Mouse (Mus musculus) cerebral cortex, adult 2 months (tissue): ENCODE measurements around the gene Supt5.

Source experiments
- WGBS: fragments of 180-500 bp; shearing (Covaris S2); methylation state at CpG from one replicate; pipeline ENCODE4 v1.1.7; 2018; 5-methylcytosine and 5-hydroxymethylcytosine counted together

The Supt5 gene

DNA sequence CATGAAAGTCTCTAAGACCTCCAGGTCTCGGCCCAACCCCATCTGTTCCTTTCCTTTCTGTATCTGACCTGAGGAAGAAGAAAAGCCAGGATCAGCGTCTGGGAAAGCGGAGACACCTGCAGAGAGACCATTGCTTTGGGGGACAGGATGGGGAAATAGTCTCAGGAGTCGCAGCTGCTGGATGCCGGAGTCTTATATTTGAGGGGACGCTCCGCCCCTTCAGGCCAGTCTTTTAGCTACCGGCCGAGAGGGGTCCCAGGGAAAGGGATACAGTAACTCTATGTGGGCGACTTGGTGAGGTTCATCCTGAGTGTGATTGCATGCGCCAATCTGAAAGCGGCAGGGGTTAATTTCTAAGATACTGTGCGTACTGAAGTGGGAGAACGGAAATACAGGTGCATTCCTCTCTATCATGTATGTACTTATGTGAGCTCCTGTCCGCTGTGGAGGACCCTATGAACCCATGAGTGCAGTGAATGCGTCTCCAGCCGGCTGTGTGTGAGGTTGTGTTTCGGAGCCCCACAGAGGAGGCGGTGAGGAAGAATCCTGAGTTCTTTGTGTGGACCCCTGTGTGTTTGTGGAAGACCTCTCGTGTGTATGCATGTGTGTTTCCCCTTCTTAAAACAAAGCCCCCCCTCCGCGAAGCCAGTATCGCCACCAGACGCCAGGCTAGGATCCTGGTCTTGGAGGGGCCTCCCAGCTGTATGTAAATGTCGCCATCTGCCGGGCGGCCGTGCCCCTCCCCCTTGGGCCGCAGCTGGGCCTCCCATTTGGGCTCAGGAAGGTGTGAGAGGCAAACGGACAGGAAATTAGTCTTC, 36.7 kb downstream of the Supt5 start, which contains the start of gene Dll3:
Dll3 (minus strand) TSS at position 623 of the 818 bp plus-strand sequence.
- WGBS = 9% methylated on average over 30 of the region's 30 CpGs

DNA sequence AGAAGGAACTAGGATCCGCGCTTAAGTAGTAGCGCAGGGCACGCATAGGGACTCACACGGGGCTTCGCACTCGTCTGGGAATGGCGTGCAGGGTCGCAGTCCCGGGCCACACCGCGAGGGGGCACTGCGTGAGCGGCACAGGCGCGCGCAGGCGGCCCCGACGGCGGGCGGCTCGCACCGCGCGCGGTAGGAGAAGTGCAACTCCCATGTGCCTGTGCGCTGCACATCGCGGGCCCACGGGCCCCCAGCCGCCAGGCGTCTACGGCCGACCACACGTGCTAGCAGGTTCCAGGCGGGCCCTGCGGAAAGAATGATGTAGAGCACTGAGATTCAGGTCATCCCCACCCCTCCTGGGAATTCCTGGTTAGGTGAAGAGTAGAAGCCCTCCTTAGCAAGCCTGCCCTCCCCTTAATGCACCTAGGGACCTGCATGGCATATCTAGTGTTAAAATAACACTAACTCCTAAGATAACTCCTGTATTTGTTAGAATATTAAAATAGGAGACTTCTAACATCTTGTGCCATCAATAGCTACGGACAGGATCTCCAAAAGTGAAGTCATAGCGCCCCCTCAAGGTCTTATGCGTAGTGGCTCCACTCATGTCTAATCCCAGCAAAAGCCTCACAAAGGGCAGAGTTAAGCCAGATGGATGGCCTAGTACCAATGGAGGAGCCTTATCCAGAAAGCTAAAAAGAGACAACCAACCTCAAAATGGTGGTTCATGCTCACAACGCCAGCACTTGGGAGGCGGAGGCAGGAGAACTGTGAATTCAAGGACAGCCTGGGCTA, 39.5 kb downstream of the Supt5 start:
- 12% methylated on average over 43 of the region's 43 CpGs for WGBS

DNA sequence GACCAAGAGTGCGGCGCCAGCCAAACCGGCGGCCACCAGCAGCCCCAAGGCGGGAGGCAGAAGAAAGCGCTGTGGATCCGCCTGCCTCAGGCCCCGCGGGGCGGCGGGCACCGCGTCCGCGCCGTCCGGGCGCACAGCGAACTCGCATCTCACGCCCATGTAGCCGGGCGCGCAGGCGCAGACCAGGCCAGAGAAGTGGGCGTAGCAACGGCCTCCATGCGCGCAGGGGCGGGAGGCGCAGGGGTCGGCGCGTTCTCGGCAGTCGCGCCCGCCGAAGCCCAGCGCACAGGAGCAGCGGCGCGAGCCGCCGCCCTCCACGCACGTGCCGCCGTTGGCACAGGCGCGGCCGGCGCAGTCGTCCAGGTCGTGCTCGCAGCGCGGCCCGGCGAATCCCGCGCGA, 44.1 kb downstream of the Supt5 start:
- WGBS = 4% methylated on average over 63 of the region's 63 CpGs

DNA sequence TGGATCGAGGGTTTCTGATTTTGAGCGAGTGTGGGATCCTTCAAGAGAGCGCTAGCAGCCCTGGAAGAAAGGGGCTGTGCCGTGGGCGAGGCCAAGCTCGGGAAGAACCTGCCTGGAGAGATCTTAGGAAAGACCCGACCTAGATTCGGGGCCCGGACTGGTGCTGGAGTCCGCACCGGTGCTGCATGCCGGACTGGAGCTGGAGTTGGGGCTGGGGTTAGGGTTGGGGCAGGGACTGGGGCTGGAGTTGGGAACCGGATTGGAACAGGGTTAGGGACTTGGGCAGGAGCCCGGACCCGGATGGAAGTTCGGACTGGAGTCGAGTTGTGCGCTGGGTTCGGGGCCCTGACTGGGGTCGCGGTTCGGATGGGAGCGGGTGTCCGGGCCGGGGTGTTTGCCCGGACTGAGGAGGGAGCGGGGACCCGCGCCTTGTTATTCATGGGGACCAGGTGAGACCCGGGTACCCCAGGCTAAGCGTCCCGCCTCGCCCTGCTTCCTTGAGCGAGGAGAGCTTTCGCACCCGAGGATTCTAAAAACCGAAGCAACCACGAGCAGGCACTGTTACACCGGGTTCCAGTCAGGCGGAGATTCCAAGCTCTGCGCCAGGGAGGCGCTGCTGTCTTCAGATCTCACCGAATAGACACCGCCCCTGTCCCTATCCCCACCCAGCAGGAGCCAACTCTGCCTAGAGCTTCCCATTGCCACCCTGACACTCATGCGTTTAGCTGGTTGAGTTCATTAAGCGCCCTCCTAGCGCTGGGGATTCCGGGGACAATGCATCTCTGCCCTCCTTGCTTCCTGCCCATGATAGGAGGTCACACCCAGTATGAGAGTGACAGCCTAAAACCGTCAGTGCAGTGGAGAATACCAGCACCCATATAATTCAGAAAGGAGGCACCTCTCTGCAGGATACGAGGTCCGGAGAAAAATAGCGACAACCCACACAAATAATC, 47.6 kb downstream of the Supt5 start, which contains the start of gene Selenov:
Selenov (minus strand) TSS at position 549 of the 953 bp plus-strand sequence.
- 3% methylated on average over 52 of the region's 52 CpGs for WGBS

DNA sequence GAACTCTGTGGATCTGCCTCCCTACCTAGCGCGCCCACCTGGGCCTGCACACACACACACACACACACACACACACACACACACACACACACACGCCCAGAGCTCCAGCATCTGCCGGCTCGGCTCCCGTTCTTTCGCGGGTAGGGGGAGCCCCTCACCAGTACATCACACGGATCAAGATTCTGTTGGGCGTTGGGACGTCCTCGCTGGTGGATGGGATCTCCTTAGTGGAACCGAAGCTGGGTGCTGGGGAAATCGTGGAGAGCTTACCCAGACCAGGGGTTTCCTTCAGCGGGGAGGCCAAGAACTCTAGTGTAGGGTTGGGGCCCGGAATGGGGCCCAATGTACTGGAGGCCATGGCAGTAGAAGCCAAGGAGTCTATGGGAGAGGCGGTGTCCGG, 48.4 kb downstream of the Supt5 start:
- 10% methylated on average over 18 of the region's 18 CpGs for WGBS

DNA sequence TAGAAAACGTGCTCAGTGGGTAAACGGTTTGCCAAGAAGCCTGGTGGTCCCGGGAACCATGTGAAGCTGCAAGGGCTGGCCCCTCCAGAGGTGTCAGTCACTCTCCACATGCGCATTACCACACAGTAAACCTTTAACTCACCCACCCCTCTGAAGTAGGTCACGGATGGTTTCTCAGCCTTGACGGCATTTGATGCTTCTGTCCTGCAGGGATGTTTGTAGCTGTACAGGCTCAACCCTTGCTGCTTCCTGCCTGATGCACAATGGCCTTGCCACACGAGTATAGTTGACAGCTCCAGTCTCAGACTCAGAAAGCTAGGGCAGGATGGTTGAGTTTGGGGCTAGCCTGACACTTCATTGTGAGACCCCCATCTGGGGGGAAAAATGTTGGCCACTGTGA, 57.9 kb downstream of the Supt5 start:
- WGBS = 81% methylated on average over 7 of the region's 7 CpGs

DNA sequence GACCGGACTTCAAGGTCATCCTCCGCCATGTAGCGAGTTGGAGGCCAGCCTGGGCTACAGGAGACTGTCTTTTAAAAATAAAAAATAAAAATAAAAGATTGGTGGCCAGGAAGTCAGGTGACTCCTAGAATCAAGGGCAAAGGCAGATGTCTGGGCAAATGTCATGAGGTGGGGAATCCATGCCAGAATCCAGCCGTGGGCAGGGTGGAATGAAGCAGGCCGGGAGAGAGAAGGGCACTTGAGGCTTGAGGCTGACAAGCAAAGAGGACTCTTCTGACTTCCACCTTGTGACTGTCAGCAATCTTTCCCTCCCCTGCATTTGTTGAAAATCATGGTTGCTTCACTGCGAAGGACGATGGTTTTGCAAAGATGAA, 60.3 kb downstream of the Supt5 start:
- WGBS = 85% methylated on average over 7 of the region's 7 CpGs

DNA sequence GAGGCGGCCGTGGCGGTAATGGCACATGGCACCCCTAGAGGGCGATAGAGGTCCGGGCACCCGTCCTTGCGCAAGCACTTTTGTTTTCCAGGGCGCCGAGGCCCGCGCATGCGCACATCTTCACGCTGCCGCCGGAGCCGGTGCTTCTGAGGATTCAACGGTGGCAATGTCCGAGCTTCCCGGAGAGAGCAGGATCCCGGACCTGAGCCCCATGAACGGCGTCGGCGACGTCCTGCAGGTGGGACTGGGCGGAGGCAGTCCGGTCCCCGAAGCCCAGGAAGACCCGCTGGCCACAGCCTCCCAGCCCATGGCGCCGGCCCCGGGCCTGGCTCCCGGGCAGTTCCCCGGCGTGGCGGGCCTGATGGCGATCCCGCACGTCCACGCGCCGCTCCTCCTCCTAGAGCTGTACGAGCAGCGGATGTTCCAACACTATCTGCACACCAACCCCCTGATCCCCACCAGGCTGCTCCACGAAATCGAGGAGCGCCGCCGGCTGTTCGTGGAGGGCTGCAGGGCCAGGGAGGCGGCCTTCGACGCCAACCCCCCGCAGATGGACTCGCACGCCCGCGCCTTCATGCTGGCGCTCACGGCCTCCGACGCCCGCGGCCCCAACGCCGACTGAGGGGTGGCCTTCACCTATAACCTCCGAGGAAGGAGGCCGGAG, 60.8 kb downstream of the Supt5 start, which contains the start of gene Eid2b:
Eid2b (plus strand) TSS at position 125 of the 664 bp plus-strand sequence.
- 3% methylated on average over 68 of the region's 68 CpGs for WGBS

DNA sequence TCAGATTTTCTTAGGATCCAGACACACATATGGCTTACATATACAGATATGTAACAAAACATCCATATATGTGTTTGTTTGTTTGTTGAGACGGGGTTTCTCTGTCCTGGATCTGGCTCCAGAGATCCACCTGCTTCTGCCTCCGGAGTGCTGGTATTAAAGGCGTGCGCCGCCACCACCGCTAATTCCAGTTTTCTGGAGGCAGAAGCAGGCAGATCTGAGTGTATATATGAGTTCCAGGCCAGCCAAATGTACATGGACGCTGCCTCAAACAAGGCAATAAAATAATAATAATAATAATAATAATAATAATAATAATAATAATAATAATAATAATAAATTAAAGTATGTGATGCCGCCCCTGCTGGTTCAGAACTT, 61.3 kb downstream of the Supt5 start:
- WGBS = 57% methylated on average over 8 of the region's 8 CpGs

DNA sequence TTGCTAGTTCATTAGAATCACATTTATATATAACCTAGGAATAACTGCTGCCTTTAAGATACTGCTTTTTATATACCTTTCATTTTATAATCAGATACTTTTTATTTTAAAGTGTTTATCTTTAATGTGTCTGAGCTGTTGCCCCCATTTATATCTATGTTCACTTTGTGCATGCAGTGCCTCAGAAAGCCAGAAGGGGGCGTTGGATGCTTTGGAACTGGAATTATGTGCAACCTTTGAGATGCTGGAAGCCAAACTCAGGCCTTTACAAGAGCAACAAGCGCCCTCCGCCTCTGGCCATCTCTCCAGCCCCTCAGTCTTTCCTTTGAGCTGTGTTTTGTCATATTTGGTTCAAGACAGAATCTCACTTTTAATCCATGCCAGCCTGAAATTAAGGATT, 66.8 kb downstream of the Supt5 start:
- 70% methylated on average over 3 of the region's 3 CpGs for WGBS

DNA sequence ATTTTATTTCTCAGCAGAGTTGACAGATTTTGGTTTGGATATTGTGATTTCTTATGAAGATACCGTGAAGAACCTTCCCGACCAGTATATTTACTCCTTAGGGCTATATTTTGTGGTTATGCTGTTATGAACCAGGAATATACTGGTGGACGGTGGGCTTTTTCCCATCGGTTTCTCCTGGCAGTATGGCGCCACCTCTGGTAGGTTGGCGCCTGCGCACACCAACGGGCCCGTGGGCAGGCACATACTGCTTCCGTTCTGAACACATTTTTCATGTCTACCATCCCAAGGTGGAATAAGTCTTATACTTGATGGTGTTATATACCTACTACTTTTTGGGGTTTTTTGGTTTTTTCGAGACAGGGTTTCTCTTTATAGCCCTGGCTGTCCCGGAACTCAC, 69.2 kb downstream of the Supt5 start:
- 93% methylated on average over 12 of the region's 12 CpGs for WGBS

DNA sequence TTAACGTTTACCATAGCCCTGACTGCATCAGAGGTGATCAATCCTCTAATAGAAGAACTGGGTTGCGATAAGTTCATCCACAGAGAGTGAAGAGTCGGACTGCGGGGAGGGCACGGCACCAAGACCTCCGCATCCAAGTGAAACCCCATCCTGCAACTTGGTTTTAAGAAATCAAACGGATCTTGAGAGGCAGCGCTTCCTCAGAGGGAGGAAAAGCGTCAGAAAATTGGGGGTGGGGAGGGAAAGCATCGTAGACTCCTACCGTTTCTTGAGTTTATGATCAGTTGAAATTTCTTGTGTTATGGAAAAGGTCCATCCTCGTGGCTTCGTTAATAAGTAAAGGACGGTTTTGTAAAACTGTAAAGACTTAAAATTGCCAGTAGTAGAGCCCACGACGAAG, 70.0 kb downstream of the Supt5 start:
- WGBS = 22% methylated on average over 16 of the region's 16 CpGs

DNA sequence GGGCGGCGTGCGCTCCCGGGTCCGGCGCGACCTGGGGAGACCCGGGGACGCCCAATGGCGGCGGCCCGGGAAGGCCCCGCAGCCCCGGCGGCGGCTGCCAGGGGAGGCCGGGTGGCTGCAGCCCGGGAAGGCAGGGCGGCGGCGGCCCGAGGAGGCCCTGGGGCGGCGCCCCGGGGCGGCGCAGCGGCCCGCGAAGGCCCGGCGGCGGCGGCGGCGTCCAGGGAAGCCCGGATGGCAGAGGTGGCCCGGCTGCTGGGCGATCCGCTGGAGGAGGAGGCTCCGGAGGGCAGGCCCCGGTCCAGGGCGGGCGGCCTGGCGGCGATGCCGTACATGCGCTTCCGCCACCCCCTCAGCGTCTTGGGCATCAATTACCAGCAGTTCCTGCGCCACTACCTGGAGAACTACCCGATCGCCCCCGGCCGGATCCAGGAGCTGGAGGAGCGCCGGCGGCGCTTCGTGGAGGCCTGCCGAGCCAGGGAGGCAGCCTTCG, 70.5 kb downstream of the Supt5 start:
- WGBS = under 1% methylated on average over 58 of the region's 62 CpGs

DNA sequence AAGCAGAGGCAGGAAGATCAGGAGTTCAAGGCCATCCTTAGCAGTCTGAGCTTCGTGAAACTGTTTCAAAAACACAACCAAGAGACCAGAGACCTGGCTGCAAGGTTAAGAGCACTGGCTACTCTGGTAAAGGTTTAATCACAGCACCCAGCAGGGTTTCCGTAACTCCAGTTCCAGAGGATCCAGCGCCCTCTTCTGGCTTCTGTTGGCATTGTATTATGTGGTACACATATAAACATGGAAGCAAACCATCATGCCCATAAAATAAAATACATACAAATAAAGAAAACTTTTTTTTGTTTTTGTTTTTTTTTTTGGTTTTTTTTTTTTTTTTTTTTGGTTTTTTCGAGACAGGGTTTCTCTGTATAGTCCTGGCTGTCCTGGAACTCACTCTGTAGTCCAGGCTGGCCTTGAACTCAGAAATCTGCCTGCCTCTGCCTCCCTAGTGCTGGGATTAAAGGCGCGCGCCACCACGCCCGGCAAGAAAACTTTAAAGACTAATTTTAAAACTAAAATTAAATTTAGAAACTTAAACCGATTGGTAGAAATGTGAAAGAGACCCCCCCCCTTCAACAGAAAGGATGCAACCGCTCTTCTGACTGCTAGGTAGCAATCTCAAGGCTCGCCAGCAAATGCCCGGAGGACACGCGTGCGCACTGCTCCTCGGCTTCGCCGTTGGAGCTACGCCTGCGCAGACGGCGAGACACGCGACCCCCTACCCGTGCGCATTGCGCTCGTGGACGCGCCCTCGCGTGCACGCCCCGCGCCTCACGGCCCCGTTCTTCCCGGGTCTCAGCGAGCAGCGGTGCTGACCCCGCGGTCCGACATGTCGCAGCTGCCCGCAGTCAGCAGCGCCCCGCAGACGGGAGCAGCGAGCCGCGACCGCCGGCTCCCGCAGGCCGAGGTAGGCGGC, 71.2 kb downstream of the Supt5 start, which contains the start of gene Eid2:
Eid2 (plus strand) TSS at position 753 of the 913 bp plus-strand sequence.
- WGBS = 4% methylated on average over 57 of the region's 57 CpGs

DNA sequence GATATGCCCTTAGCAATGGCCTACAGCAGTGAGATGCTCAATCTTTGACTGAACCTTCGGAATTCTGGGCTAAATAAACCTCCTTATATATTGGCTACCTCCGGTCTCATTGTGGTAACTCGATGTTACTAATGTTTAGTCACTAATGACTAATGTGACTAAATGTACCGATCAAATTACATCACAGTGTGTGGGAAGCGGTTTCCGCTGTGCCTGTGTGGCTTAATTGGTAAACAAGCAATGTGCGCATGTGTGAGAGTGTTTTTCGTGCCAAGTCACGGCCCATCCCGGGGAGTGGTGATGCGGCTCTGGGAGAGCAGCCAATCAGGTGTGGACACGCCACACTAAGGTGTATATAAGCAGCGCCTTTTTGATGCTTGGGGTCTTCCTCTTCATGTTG, 73.2 kb downstream of the Supt5 start:
- WGBS = 78% methylated on average over 13 of the region's 13 CpGs
